Mouse (Mus musculus): ENCODE measurements at regions not wholly inside any gene's neighbourhood (a gene's known extent, or its start where the extent isn't known, plus 50 kb on each side); places are given as distances from the start of the nearest gene placed in this dataset.

GRCm38 (mm10) chrX:10984894-10985293 is 270.1 kb downstream of the Mid1ip1 start:
- no peak for DNase-seq (ENCODE audit: low spot score in 2 of 2)

- peak in 1 of 2 experiments; percentile 3 for DNase-seq (ENCODE audit: low spot score in 2 of 2)
Observed at GRCm38 (mm10) chrX:10991871-10992210, 277.0 kb downstream of the Mid1ip1 start.

- peak; percentile 8 to 14 for DNase-seq (ENCODE audit: low spot score in 2 of 2)
Observed at GRCm38 (mm10) chrX:10992211-10993004, 277.6 kb downstream of the Mid1ip1 start.

- no peak for DNase-seq (ENCODE audit: low spot score in 2 of 2)
Observed at GRCm38 (mm10) chrX:10993005-10993377, 278.2 kb downstream of the Mid1ip1 start.

GRCm38 (mm10) chrX:10994910-10995309 is 280.1 kb downstream of the Mid1ip1 start:
- no peak for DNase-seq (ENCODE audit: low spot score in 2 of 2)

- DNase-seq (ENCODE audit: low spot score in 2 of 2), result no peak
Observed at GRCm38 (mm10) chrX:11001180-11001579, 286.4 kb downstream of the Mid1ip1 start.

- DNase-seq (ENCODE audit: low spot score in 2 of 2), result no peak
Observed at GRCm38 (mm10) chrX:11039278-11039677, 259.8 kb upstream of the H2al1a start.

GRCm38 (mm10) chrX:11046769-11047168 is 252.3 kb upstream of the H2al1a start:
- DNase-seq (ENCODE audit: low spot score in 2 of 2), result no peak

- DNase-seq (ENCODE audit: low spot score in 2 of 2), result no peak
Observed at GRCm38 (mm10) chrX:11082171-11082570, 216.9 kb upstream of the H2al1a start.

- DNase-seq (ENCODE audit: low spot score in 2 of 2), result no peak
Observed at GRCm38 (mm10) chrX:11082845-11083244, 216.2 kb upstream of the H2al1a start.

- DNase-seq (ENCODE audit: low spot score in 2 of 2), result no peak
Observed at GRCm38 (mm10) chrX:11086257-11087072, 212.6 kb upstream of the H2al1a start.

GRCm38 (mm10) chrX:11087913-11088312 is 211.1 kb upstream of the H2al1a start:
- DNase-seq (ENCODE audit: low spot score in 2 of 2), result no peak

GRCm38 (mm10) chrX:11088506-11088905 is 210.6 kb upstream of the H2al1a start:
- DNase-seq (ENCODE audit: low spot score in 2 of 2), result no peak

GRCm38 (mm10) chrX:11090432-11090831 is 208.6 kb upstream of the H2al1a start:
- DNase-seq (ENCODE audit: low spot score in 2 of 2), result no peak

- DNase-seq (ENCODE audit: low spot score in 2 of 2), result no peak
Observed at GRCm38 (mm10) chrX:11097581-11098254, 201.3 kb upstream of the H2al1a start.

GRCm38 (mm10) chrX:11098366-11098765 is 200.7 kb upstream of the H2al1a start:
- no peak for DNase-seq (ENCODE audit: low spot score in 2 of 2)

- DNase-seq (ENCODE audit: low spot score in 2 of 2), result peak in 1 of 2 experiments; percentile 9
Observed at GRCm38 (mm10) chrX:11099146-11100087, 199.6 kb upstream of the H2al1a start.

- DNase-seq (ENCODE audit: low spot score in 2 of 2), result no peak
Observed at GRCm38 (mm10) chrX:11100935-11101334, 198.1 kb upstream of the H2al1a start.

- DNase-seq (ENCODE audit: low spot score in 2 of 2), result no peak
Observed at GRCm38 (mm10) chrX:11131253-11131652, 167.8 kb upstream of the H2al1a start.

GRCm38 (mm10) chrX:11139971-11140421 is 159.1 kb upstream of the H2al1a start:
- DNase-seq (ENCODE audit: low spot score in 2 of 2), result no peak

GRCm38 (mm10) chrX:11141294-11141693 is 157.8 kb upstream of the H2al1a start:
- no peak for DNase-seq (ENCODE audit: low spot score in 2 of 2)

Measured in frontal cortex, postnatal 25 days (tissue).